Mouse (Mus musculus) hindbrain, embryonic 13.5 days (tissue): ENCODE data around the gene Ephb2. TPM values are rescaled to one million over a fixed set of nuclear protein-coding genes. Genes with fewer than 3 reads are reported as not detected.

Experiments used
- ATAC-seq: fragments of 200-750 bp; cut with Nextera tagmentation; 2 replicates; pipeline ENCODE4 v1.8.0; 2017; ENCODE audit warnings: moderate TSS enrichment; ENCODE audit not compliant: low FRiP score
- H3K27ac ChIP-seq: fragments of 300-500 bp; sonication (generic); 2 replicates; pipeline ENCODE4 v1.5.1; 2015; ENCODE audit warnings: inconsistent platforms, mild to moderate bottlenecking, moderate library complexity
- H3K27me3 ChIP-seq: fragments of 300-500 bp; sonication (generic); 2 replicates; pipeline ENCODE4 v1.6.1; 2015; ENCODE audit warnings: mild to moderate bottlenecking, inconsistent platforms
- H3K36me3 ChIP-seq: fragments of 300-500 bp; sonication (generic); 2 replicates; pipeline ENCODE4 v1.6.1; 2015; ENCODE audit warnings: mild to moderate bottlenecking, inconsistent platforms
- H3K4me1 ChIP-seq: fragments of 300-500 bp; sonication (generic); replicated peaks from 2 replicates; pipeline ENCODE4 v1.6.1; 2015; ENCODE audit warnings: inconsistent platforms
- H3K4me2 ChIP-seq: fragments of 300-500 bp; sonication (generic); 2 replicates; pipeline ENCODE4 v1.6.1; 2015; ENCODE audit warnings: inconsistent platforms, mild to moderate bottlenecking, moderate library complexity
- H3K4me3 ChIP-seq: fragments of 300-500 bp; sonication (generic); 2 replicates; pipeline ENCODE4 v1.5.1; 2015; ENCODE audit warnings: mild to moderate bottlenecking, inconsistent platforms
- H3K9ac ChIP-seq: fragments of 300-500 bp; sonication (generic); 2 replicates; pipeline ENCODE4 v1.6.1; 2015; ENCODE audit warnings: mild to moderate bottlenecking, inconsistent platforms
- H3K9me3 ChIP-seq: fragments of 300-500 bp; sonication (generic); 2 replicates; pipeline ENCODE4 v1.6.1; 2016; ENCODE audit warnings: inconsistent platforms
- WGBS: fragments of 180-500 bp; shearing (Covaris S2); methylation state at CpG from one replicate; pipeline ENCODE4 v1.1.7; 2015; 5-methylcytosine and 5-hydroxymethylcytosine counted together
- polyA plus RNA-seq: library from polyadenylated mRNA; unstranded; fragments of >200 nt; fragmentation: Nextera tagmentation; extraction: Ambion mirVana; gene quantifications from 2 replicates; pipeline ENCODE4 v1.2.1, GENCODE M21; 2015

Ephb2 gene
- polyA plus RNA-seq, 1 experiment from 2014 or later, result 16.5 TPM

- Histone ChIP-seq H3K27me3 (no peaks in the 10 kb centered on the region), H3K9ac (0 out of 2 replicates have a peak overlapping the region, but pooled peaks have one; percentile 39), H3K4me1 (peaks cover 45% of the 10 kb centered on the region), H3K9me3 (no peaks in the 10 kb centered on the region), H3K4me3 (no peak overlapping the region), H3K36me3 (peaks cover 36% of the 10 kb centered on the region), H3K27ac (peak overlapping the region; percentile 64), H3K4me2 (no peak overlapping the region)
- 85% methylated on average over 8 of the region's 8 CpGs for WGBS
- no peak for ATAC-seq
Measured at GRCm38 (mm10) chr4:136679221-136679620, 156.6 kb downstream of the Ephb2 start.

- Histone ChIP-seq H3K9me3 (no peaks in the 10 kb centered on the region), H3K27me3 (no peaks in the 10 kb centered on the region), H3K4me3 (no peak overlapping the region), H3K36me3 (peaks cover 38% of the 10 kb centered on the region), H3K27ac (peak overlapping the region; percentile 64), H3K9ac (0 out of 2 replicates have a peak overlapping the region, but pooled peaks have one; percentile 24), H3K4me2 (no peak overlapping the region), H3K4me1 (peaks cover 45% of the 10 kb centered on the region)
- ATAC-seq, result peak; percentile 44; the same call in 1 of the 2 replicates
- 3% methylated on average over 3 of the region's 3 CpGs for WGBS
Measured at GRCm38 (mm10) chr4:136678480-136678879, 157.3 kb downstream of the Ephb2 start.

- Histone ChIP-seq H3K4me3 (no peak overlapping the region), H3K27me3 (no peaks in the 10 kb centered on the region), H3K36me3 (peaks cover 50% of the 10 kb centered on the region), H3K9ac (no peak overlapping the region), H3K4me2 (no peak overlapping the region), H3K9me3 (no peaks in the 10 kb centered on the region), H3K27ac (no peak overlapping the region), H3K4me1 (peaks cover 17% of the 10 kb centered on the region)
- 91% methylated on average over 9 of the region's 9 CpGs for WGBS
- ATAC-seq, result no peak
Measured at GRCm38 (mm10) chr4:136675439-136675838, 160.3 kb downstream of the Ephb2 start.

GRCm38 (mm10) chr4:136672335-136673090 lies 163.3 kb downstream of the Ephb2 start:
- Histone ChIP-seq H3K27me3 (no peaks in the 10 kb centered on the region), H3K4me2 (no peak overlapping the region), H3K9ac (no peak overlapping the region), H3K4me1 (no peaks in the 10 kb centered on the region), H3K9me3 (no peaks in the 10 kb centered on the region), H3K4me3 (no peak overlapping the region), H3K27ac (no peak overlapping the region), H3K36me3 (peaks cover 77% of the 10 kb centered on the region)
- ATAC-seq, result no peak
- 93% methylated on average over 19 of the region's 19 CpGs for WGBS

- 73% methylated on average over 10 of the region's 10 CpGs for WGBS
- H3K9ac ChIP-seq, result no peak overlapping the region
- H3K4me2 ChIP-seq, result no peak overlapping the region
- no peaks in the 10 kb centered on the region for H3K27me3 ChIP-seq
- peaks cover 80% of the 10 kb centered on the region for H3K36me3 ChIP-seq
- H3K4me1 ChIP-seq, result no peaks in the 10 kb centered on the region; the same call in 1 of the 2 replicates
- no peak overlapping the region for H3K27ac ChIP-seq
- no peak for ATAC-seq
- H3K4me3 ChIP-seq, result no peak overlapping the region
- H3K9me3 ChIP-seq, result no peaks in the 10 kb centered on the region
Measured at GRCm38 (mm10) chr4:136667757-136668156, 168.0 kb downstream of the Ephb2 start.

GRCm38 (mm10) chr4:136666002-136666401 lies 169.8 kb downstream of the Ephb2 start:
- Histone ChIP-seq H3K9ac (no peak overlapping the region), H3K4me1 (no peaks in the 10 kb centered on the region; the same call in 1 of the 2 replicates), H3K4me2 (no peak overlapping the region), H3K27ac (no peak overlapping the region), H3K9me3 (no peaks in the 10 kb centered on the region), H3K27me3 (no peaks in the 10 kb centered on the region), H3K4me3 (no peak overlapping the region), H3K36me3 (peaks cover 71% of the 10 kb centered on the region)
- no peak for ATAC-seq
- WGBS, result 82% methylated on average over 4 of the region's 4 CpGs

- no peaks in the 10 kb centered on the region; the same call in 1 of the 2 replicates for H3K4me1 ChIP-seq
- no peaks in the 10 kb centered on the region for H3K27me3 ChIP-seq
- peak; percentile 49 for ATAC-seq
- H3K9ac ChIP-seq, result no peak overlapping the region
- no peak overlapping the region for H3K4me2 ChIP-seq
- H3K4me3 ChIP-seq, result no peak overlapping the region
- peak overlapping the region; percentile 80 for H3K27ac ChIP-seq
- H3K9me3 ChIP-seq, result no peaks in the 10 kb centered on the region
- H3K36me3 ChIP-seq, result peaks cover 73% of the 10 kb centered on the region
- WGBS, result 55% methylated on average over 9 of the region's 9 CpGs
Measured at GRCm38 (mm10) chr4:136665068-136665467, 170.7 kb downstream of the Ephb2 start.

GRCm38 (mm10) chr4:136657914-136658313 lies 177.9 kb downstream of the Ephb2 start:
- no peaks in the 10 kb centered on the region for H3K9me3 ChIP-seq
- H3K36me3 ChIP-seq, result peaks cover 84% of the 10 kb centered on the region
- WGBS, result 88% methylated on average over 3 of the region's 3 CpGs
- ATAC-seq, result no peak
- no peak overlapping the region for H3K4me3 ChIP-seq
- H3K9ac ChIP-seq, result no peak overlapping the region
- no peaks in the 10 kb centered on the region for H3K27me3 ChIP-seq
- H3K4me2 ChIP-seq, result no peak overlapping the region
- H3K27ac ChIP-seq, result no peak overlapping the region
- peaks cover 9% of the 10 kb centered on the region for H3K4me1 ChIP-seq

- WGBS, result 93% methylated on average over 10 of the region's 10 CpGs
- Histone ChIP-seq H3K27me3 (no peaks in the 10 kb centered on the region), H3K4me1 (peaks cover 30% of the 10 kb centered on the region), H3K27ac (0 out of 2 replicates have a peak overlapping the region, but pooled peaks have one; percentile 80), H3K9ac (no peak overlapping the region), H3K4me3 (no peak overlapping the region), H3K36me3 (peaks cover 52% of the 10 kb centered on the region), H3K4me2 (no peak overlapping the region), H3K9me3 (no peaks in the 10 kb centered on the region)
- no peak for ATAC-seq
Measured at GRCm38 (mm10) chr4:136653692-136654234, 182.0 kb downstream of the Ephb2 start.

GRCm38 (mm10) chr4:136653019-136653418 lies 182.8 kb downstream of the Ephb2 start:
- WGBS, result 71% methylated on average over 6 of the region's 6 CpGs
- no peak for ATAC-seq
- Histone ChIP-seq H3K4me1 (peaks cover 30% of the 10 kb centered on the region), H3K27me3 (no peaks in the 10 kb centered on the region), H3K9me3 (no peaks in the 10 kb centered on the region), H3K4me3 (no peak overlapping the region), H3K36me3 (peaks cover 45% of the 10 kb centered on the region), H3K27ac (peak overlapping the region; percentile 80), H3K4me2 (no peak overlapping the region), H3K9ac (peak overlapping the region; percentile 40)

- no peak overlapping the region for H3K4me3 ChIP-seq
- ATAC-seq, result peak; percentile 14; the same call in 1 of the 2 replicates
- peak overlapping the region; percentile 40 for H3K9ac ChIP-seq
- H3K9me3 ChIP-seq, result no peaks in the 10 kb centered on the region
- H3K36me3 ChIP-seq, result peaks cover 41% of the 10 kb centered on the region
- WGBS, result 72% methylated on average over 11 of the region's 11 CpGs
- peaks cover 30% of the 10 kb centered on the region for H3K4me1 ChIP-seq
- H3K27me3 ChIP-seq, result no peaks in the 10 kb centered on the region
- H3K27ac ChIP-seq, result peak overlapping the region; percentile 80
- H3K4me2 ChIP-seq, result no peak overlapping the region
Measured at GRCm38 (mm10) chr4:136652528-136652910, 183.3 kb downstream of the Ephb2 start.

GRCm38 (mm10) chr4:136651882-136652527 lies 183.8 kb downstream of the Ephb2 start:
- H3K27me3 ChIP-seq, result no peaks in the 10 kb centered on the region
- H3K4me2 ChIP-seq, result no peak overlapping the region
- peaks cover 35% of the 10 kb centered on the region for H3K36me3 ChIP-seq
- 60% methylated on average over 13 of the region's 13 CpGs for WGBS
- peak overlapping the region; percentile 80 for H3K27ac ChIP-seq
- no peak overlapping the region for H3K4me3 ChIP-seq
- peaks cover 30% of the 10 kb centered on the region for H3K4me1 ChIP-seq
- H3K9me3 ChIP-seq, result peaks cover 3% of the 10 kb centered on the region; the same call in 1 of the 2 replicates
- peak; percentile 30 for ATAC-seq
- H3K9ac ChIP-seq, result peak overlapping the region; percentile 40; the same call in 1 of the 2 replicates
